Mouse (Mus musculus) forebrain, embryonic 15.5 days (tissue): ENCODE data around the gene Tm4sf5. TPM values are rescaled to one million over a fixed set of nuclear protein-coding genes. Genes with fewer than 3 reads are reported as not detected.
A peak's percentile ranks its signal among the peaks of the same experiment; 100 is the strongest.

Experiments
- ATAC-seq: fragments of 200-750 bp; cut with Nextera tagmentation; replicated peaks from 2 replicates; pipeline ENCODE4 v1.8.0; 2017; ENCODE audit warnings: mild to moderate bottlenecking, moderate TSS enrichment, moderate library complexity
- H3K27ac ChIP-seq: fragments of 300-500 bp; sonication (generic); replicated peaks from 2 replicates; pipeline ENCODE4 v1.5.1; 2015; ENCODE audit warnings: mild to moderate bottlenecking, inconsistent platforms
- H3K27me3 ChIP-seq: fragments of 300-500 bp; sonication (generic); 2 replicates; pipeline ENCODE4 v1.6.1; 2015; ENCODE audit warnings: inconsistent platforms
- H3K36me3 ChIP-seq: fragments of 300-500 bp; sonication (generic); 2 replicates; pipeline ENCODE4 v1.6.1; 2015; ENCODE audit warnings: mild to moderate bottlenecking, inconsistent platforms
- H3K4me1 ChIP-seq: fragments of 300-500 bp; sonication (generic); 2 replicates; pipeline ENCODE4 v1.6.1; 2015; ENCODE audit warnings: inconsistent platforms
- H3K4me2 ChIP-seq: fragments of 300-500 bp; sonication (generic); replicated peaks from 2 replicates; pipeline ENCODE4 v1.6.1; 2015; ENCODE audit warnings: mild to moderate bottlenecking, inconsistent platforms
- H3K4me3 ChIP-seq: fragments of 300-500 bp; sonication (generic); 2 replicates; pipeline ENCODE4 v1.5.1; 2015; ENCODE audit warnings: mild to moderate bottlenecking, inconsistent platforms
- H3K9ac ChIP-seq: fragments of 300-500 bp; sonication (generic); replicated peaks from 2 replicates; pipeline ENCODE4 v1.6.1; 2015; ENCODE audit warnings: mild to moderate bottlenecking, inconsistent platforms
- H3K9me3 ChIP-seq: fragments of 300-500 bp; sonication (generic); 2 replicates; pipeline ENCODE4 v1.6.1; 2016; ENCODE audit warnings: inconsistent platforms
- WGBS: fragments of 180-500 bp; shearing (Covaris S2); methylation state at CpG from one replicate; pipeline ENCODE4 v1.1.7; 2015; ENCODE audit warnings: mixed read lengths; 5-methylcytosine and 5-hydroxymethylcytosine counted together
- polyA plus RNA-seq: library from polyadenylated mRNA; unstranded; fragments of >200 nt; fragmentation: Nextera tagmentation; extraction: Ambion mirVana; gene quantifications from 2 replicates; pipeline ENCODE4 v1.2.1, GENCODE M21; 2015

Tm4sf5 gene
- polyA plus RNA-seq, 1 experiment from 2014 or later, result 1.0 TPM

- Histone ChIP-seq H3K9me3 (no peaks in the 10 kb centered on the region), H3K4me2 (no peak overlapping the region), H3K4me3 (no peak overlapping the region), H3K36me3 (no peaks in the 10 kb centered on the region), H3K4me1 (no peaks in the 10 kb centered on the region), H3K9ac (no peak overlapping the region), H3K27me3 (no peaks in the 10 kb centered on the region), H3K27ac (no peak overlapping the region)
- no peak for ATAC-seq
- WGBS, result 56% methylated on average over 2 of the region's 2 CpGs
Measured at GRCm38 (mm10) chr11:70485498-70485897, 19.5 kb upstream of the Tm4sf5 start.

DNA sequence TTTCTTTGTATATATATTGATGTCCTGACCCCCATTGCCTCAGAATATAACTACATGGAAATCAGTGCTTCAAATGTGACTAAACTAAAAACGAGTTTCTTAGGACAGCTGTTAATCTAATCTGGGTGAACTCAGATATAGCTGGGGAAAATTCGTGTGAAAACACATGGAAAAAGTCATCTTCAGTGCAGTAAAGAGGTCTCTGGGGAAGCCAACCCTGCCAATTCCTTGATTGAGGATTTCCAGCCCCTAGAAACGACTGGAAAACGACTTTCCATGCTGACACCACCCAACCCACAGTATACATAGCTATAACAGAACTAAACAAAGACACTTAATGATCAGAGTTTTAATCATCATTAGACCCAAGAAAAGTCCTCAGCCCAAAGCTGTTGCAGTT is 17.2 kb upstream of the Tm4sf5 start:
- Histone ChIP-seq H3K36me3 (no peaks in the 10 kb centered on the region), H3K4me2 (no peak overlapping the region), H3K4me3 (no peak overlapping the region), H3K9me3 (no peaks in the 10 kb centered on the region), H3K9ac (no peak overlapping the region), H3K27me3 (no peaks in the 10 kb centered on the region), H3K27ac (no peak overlapping the region), H3K4me1 (no peaks in the 10 kb centered on the region)
- WGBS, result 49% methylated on average over 4 of the region's 4 CpGs
- ATAC-seq, result no peak

GRCm38 (mm10) chr11:70489138-70489537 is 15.9 kb upstream of the Tm4sf5 start:
- ATAC-seq, result no peak
- Histone ChIP-seq H3K9ac (no peak overlapping the region), H3K27ac (no peak overlapping the region), H3K36me3 (no peaks in the 10 kb centered on the region), H3K27me3 (no peaks in the 10 kb centered on the region), H3K4me3 (no peak overlapping the region), H3K4me2 (no peak overlapping the region), H3K4me1 (no peaks in the 10 kb centered on the region), H3K9me3 (no peaks in the 10 kb centered on the region)
- 85% methylated on average over 3 of the region's 3 CpGs for WGBS

GRCm38 (mm10) chr11:70489684-70490083 is 15.4 kb upstream of the Tm4sf5 start:
- Histone ChIP-seq H3K27ac (no peak overlapping the region), H3K4me2 (no peak overlapping the region), H3K9ac (no peak overlapping the region), H3K9me3 (no peaks in the 10 kb centered on the region), H3K36me3 (no peaks in the 10 kb centered on the region), H3K4me1 (no peaks in the 10 kb centered on the region), H3K4me3 (no peak overlapping the region), H3K27me3 (no peaks in the 10 kb centered on the region)
- 88% methylated on average over 6 of the region's 6 CpGs for WGBS
- no peak for ATAC-seq

- H3K4me2 ChIP-seq, result no peak overlapping the region
- H3K4me1 ChIP-seq, result no peaks in the 10 kb centered on the region
- ATAC-seq, result no peak
- no peaks in the 10 kb centered on the region for H3K9me3 ChIP-seq
- H3K9ac ChIP-seq, result no peak overlapping the region
- no peak overlapping the region for H3K27ac ChIP-seq
- no peaks in the 10 kb centered on the region for H3K36me3 ChIP-seq
- H3K4me3 ChIP-seq, result no peak overlapping the region
- H3K27me3 ChIP-seq, result no peaks in the 10 kb centered on the region
- 67% methylated on average over 14 of the region's 14 CpGs for whole genome bisulfite sequencing
Measured at GRCm38 (mm10) chr11:70499566-70500475, 5.2 kb upstream of the Tm4sf5 start.

DNA sequence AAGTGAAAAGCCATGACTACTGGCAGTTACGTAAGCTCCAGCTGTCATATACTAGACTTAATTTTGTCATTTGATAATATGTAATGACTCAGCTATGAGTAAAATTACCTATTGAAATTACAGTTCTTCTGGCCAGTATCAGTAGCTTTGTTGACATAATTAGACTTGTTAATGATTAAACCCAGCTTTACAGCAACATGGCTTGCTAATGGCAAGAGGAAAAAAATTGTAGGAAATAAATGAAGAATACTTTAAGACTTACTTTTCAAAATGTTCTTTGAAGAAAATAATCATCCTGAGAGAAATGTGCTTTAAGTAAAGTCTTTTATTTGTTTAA is 4.6 kb upstream of the Tm4sf5 start:
- H3K4me2 ChIP-seq, result no peak overlapping the region
- H3K4me1 ChIP-seq, result no peaks in the 10 kb centered on the region
- ATAC-seq, result no peak

DNA sequence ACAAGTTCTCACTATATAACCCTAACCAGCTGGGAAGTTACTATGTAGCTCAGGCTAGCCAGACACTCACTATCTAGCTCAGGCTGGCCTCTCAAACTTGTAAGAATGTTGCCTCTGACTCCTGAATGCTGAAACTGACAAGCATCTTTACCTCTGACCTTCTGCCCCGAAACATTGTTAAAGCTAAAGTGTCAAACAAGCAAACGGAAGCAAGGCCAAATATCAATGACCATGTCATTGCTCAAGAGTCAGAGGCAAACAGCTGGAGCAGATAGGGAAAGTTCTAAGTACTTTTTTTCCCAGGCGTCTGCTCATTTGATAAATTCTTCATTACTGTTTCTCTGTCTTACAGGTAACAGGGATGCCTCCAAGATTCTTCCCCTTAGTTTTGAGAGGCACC is 3.0 kb upstream of the Tm4sf5 start:
- Histone ChIP-seq H3K4me3 (no peak overlapping the region), H3K27ac (no peak overlapping the region), H3K4me1 (no peaks in the 10 kb centered on the region), H3K4me2 (no peak overlapping the region), H3K36me3 (no peaks in the 10 kb centered on the region), H3K9ac (no peak overlapping the region), H3K27me3 (no peaks in the 10 kb centered on the region), H3K9me3 (no peaks in the 10 kb centered on the region)
- 82% methylated on average over 3 of the region's 3 CpGs for WGBS
- ATAC-seq, result no peak

More for the DNA sequence above, 4.6 kb upstream of the Tm4sf5 start:
- H3K27me3 ChIP-seq, result no peaks in the 10 kb centered on the region
- no peak overlapping the region for H3K27ac ChIP-seq
- H3K4me3 ChIP-seq, result no peak overlapping the region
- WGBS, result 97% methylated on average over 1 of the region's 1 CpGs
- H3K9ac ChIP-seq, result no peak overlapping the region
- H3K9me3 ChIP-seq, result no peaks in the 10 kb centered on the region
- H3K36me3 ChIP-seq, result no peaks in the 10 kb centered on the region

GRCm38 (mm10) chr11:70506385-70506784 is 1.3 kb downstream of the Tm4sf5 start:
- Histone ChIP-seq H3K27me3 (peaks cover 2% of the 10 kb centered on the region; the same call in 1 of the 2 replicates), H3K9ac (no peak overlapping the region), H3K4me2 (no peak overlapping the region), H3K36me3 (no peaks in the 10 kb centered on the region), H3K27ac (no peak overlapping the region), H3K9me3 (no peaks in the 10 kb centered on the region), H3K4me3 (no peak overlapping the region), H3K4me1 (peaks cover 5% of the 10 kb centered on the region; the same call in 1 of the 2 replicates)
- 25% methylated on average over 4 of the region's 4 CpGs for WGBS
- ATAC-seq, result no peak

GRCm38 (mm10) chr11:70506962-70507515 is 2.0 kb downstream of the Tm4sf5 start:
- no peak overlapping the region for H3K9ac ChIP-seq
- no peak for ATAC-seq
- peaks cover 5% of the 10 kb centered on the region; the same call in 1 of the 2 replicates for H3K4me1 ChIP-seq
- no peak overlapping the region for H3K4me2 ChIP-seq
- no peaks in the 10 kb centered on the region for H3K9me3 ChIP-seq
- WGBS, result 74% methylated on average over 7 of the region's 7 CpGs
- H3K36me3 ChIP-seq, result no peaks in the 10 kb centered on the region
- no peak overlapping the region for H3K4me3 ChIP-seq
- peaks cover 2% of the 10 kb centered on the region; the same call in 1 of the 2 replicates for H3K27me3 ChIP-seq
- no peak overlapping the region for H3K27ac ChIP-seq

- H3K27me3 ChIP-seq, result peaks cover 2% of the 10 kb centered on the region; the same call in 1 of the 2 replicates
- H3K4me2 ChIP-seq, result peak overlapping the region; percentile 31
- H3K27ac ChIP-seq, result no peak overlapping the region
- no peak overlapping the region for H3K9ac ChIP-seq
- H3K4me3 ChIP-seq, result peak overlapping the region; percentile 14; the same call in 1 of the 2 replicates
- H3K36me3 ChIP-seq, result no peaks in the 10 kb centered on the region
- WGBS, result 12% methylated on average over 19 of the region's 19 CpGs
- no peak; the same call in 1 of the 2 replicates for ATAC-seq
- no peaks in the 10 kb centered on the region for H3K9me3 ChIP-seq
- H3K4me1 ChIP-seq, result peaks cover 5% of the 10 kb centered on the region; the same call in 1 of the 2 replicates
Measured at GRCm38 (mm10) chr11:70509753-70510564, 4.9 kb downstream of the Tm4sf5 start.

DNA sequence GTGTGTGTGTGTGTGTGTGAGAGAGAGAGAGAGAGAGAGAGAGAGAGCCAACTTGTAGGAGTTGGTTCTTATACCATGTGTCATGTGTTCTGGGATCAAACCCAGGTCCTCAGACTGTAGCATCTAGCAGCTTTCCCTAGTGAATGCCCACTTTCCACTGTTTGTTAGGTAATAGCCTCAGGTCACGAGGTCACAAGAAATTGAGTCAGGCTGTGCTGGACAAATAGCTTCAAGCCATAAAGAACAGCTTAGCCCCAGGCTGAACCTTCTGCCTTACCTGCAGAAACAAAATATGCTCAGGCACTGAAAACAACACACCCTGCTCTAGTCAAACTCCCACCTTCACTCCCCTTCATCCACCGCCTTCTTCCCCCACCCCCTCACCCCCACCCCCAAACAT is 6.2 kb downstream of the Tm4sf5 start:
- no peak overlapping the region for H3K4me3 ChIP-seq
- 84% methylated on average over 2 of the region's 2 CpGs for WGBS

DNA sequence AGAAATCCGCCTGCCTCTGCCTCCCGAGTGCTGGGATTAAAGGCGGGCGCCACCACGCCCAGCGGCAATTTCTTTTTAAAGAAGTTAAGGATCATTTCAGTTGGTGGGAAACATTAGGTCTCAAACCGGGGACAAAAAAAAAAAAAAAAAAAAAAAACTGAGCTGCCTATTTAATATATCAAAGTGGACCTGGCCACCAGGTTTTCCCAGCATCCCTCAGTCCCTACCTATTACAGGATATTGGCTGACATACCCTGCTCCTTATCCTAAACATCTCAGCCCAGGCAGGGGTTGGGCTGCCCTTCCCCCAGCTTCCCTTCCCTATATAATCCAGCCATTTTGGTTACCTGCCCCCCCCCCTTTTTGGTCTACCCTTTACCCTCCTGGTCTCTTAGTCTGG is 6.8 kb downstream of the Tm4sf5 start:
- no peak overlapping the region for H3K9ac ChIP-seq
- 92% methylated on average over 7 of the region's 7 CpGs for WGBS

More for the DNA sequence above, 6.2 kb downstream of the Tm4sf5 start:
- no peak for ATAC-seq
- no peak overlapping the region for H3K9ac ChIP-seq
- H3K4me2 ChIP-seq, result no peak overlapping the region
- no peak overlapping the region for H3K27ac ChIP-seq
- no peaks in the 10 kb centered on the region for H3K36me3 ChIP-seq
- no peaks in the 10 kb centered on the region for H3K9me3 ChIP-seq
- peaks cover 5% of the 10 kb centered on the region; the same call in 1 of the 2 replicates for H3K4me1 ChIP-seq
- H3K27me3 ChIP-seq, result peaks cover 2% of the 10 kb centered on the region; the same call in 1 of the 2 replicates

More for the DNA sequence above, 6.8 kb downstream of the Tm4sf5 start:
- ATAC-seq, result no peak
- no peaks in the 10 kb centered on the region for H3K9me3 ChIP-seq
- no peak overlapping the region for H3K4me3 ChIP-seq
- H3K36me3 ChIP-seq, result no peaks in the 10 kb centered on the region
- H3K4me2 ChIP-seq, result no peak overlapping the region
- H3K4me1 ChIP-seq, result peaks cover 5% of the 10 kb centered on the region; the same call in 1 of the 2 replicates
- H3K27ac ChIP-seq, result no peak overlapping the region
- peaks cover 2% of the 10 kb centered on the region; the same call in 1 of the 2 replicates for H3K27me3 ChIP-seq
